Mouse (Mus musculus) gastrocnemius, postnatal 14 days (tissue): Measurements from ENCODE around the gene Gpr25. TPM values are rescaled to one million over a fixed set of nuclear protein-coding genes. Genes with fewer than 3 reads are reported as not detected.

ENCODE experiments used
- DNase-seq: peaks from one replicate; pipeline ENCODE4 v3.0.0; 2021; ENCODE audit warnings: mixed read lengths
- intact Hi-C: fragments of 180-260 bp; cut with DNase I; formaldehyde crosslinking; loops from one replicate; pipeline ENCODE4 v1.15.1; 2025; ENCODE audit warnings: low total_unique reads
- total RNA-seq, 2 experiments: library from RNA; stranded (reverse); gene quantifications; 2 replicates each; pipeline ENCODE4 v1.2.3; 2021

The Gpr25 gene
- total RNA-seq, 2 experiments from 2014 or later, result not detected

- no peak for DNase-seq
- intact Hi-C loops, result no loop called here
Observed at GRCm38 (mm10) chr1:136238495-136238894, 22.2 kb downstream of the Gpr25 start.

DNA sequence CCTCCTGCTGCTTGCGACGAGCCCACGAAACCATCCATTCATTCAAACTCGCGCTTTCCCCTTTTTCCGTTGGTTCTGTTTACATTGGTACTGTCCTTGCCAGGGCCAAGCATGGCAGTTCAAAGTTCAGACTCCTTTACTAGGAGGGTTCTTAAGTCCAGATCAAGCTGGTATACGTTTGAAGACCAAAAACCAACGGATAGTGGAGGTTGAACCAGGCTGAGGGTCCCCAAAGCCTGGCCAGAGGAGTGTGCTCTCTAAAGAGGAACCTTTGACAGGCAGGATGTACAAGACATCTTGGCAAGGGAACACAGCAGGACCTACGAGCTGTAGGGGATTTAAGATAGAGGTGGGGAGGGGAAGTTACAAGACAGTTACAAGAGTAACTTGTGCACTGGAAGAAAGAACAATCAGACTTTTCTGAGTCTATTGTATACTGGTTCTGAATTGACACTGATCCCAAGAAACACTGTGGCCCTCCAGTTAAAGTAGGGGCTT is 26.0 kb downstream of the Gpr25 start:
- intact Hi-C loops, result no loop called here
- DNase-seq, result no peak

DNA sequence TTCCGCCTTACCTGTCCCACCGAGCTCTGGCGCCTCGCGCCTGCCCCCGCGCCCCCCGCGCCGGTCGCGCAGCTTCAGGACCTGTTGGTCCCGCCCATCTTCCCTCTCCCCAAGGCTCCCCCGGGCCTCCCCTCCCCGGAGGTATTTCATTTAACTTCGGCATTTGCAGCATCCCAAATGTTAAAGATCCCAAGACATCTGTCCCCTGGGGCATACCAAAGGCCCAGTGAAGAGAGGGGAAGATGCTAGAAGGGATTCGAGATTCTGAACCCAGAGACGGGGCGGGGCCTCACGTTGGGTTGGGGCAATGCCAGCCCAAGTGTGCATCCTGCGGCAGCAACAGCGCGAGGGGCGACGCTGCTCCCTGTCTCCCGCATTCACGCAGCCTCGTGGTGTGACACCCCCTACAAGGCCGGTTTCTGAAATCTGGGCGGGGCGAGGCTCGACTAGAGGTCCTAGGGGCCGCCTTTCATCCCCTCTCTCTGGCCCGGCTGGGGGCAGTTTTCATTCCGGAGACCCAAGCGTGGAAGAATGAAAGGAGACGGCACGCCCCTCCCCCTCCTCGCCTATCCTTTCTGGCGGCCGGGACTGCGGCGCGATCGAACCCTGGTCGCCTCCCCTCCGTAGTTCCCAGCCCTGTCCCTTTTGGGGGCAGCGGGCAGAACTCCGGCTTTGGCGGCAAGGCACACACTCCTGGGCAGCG is 26.6 kb downstream of the Gpr25 start, which contains the start of gene Inava:
Inava (minus strand) TSS at position 373 of the 703 bp plus-strand sequence.
- peak; percentile 22 for DNase-seq
- intact Hi-C loops, result no loop called here

- DNase-seq, result no peak
- intact Hi-C loops, result no loop called here
Observed at GRCm38 (mm10) chr1:136232986-136233790, 27.5 kb downstream of the Gpr25 start.

DNA sequence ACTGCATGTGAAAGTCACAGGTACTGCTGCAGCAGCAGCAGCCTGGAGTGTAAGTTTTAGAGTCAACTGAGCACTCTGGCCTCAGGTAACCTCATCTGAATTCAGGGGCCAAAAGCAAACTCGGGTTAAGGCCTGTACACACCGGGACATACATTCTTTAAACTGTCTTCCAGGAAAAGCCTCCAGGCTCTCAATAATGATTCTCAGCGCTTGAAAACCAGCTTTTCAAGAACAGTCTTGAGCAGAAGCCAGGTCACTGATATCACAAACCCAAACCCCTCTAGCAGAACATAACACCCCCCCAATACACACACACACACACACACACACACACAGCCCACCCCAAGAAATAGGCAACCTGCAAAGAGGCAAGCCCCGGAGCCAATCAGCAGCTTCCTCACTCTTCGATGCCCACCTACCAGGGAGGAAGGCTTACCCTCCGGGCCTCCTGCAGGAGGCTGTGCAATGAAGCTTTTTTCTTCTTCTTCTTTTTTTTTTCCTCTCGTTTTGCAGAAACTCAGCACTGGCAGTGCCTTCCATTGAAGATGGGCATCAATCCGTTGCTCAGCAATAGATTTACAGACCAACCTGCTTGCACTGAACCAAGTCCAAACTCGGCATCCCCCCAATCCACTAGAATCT is 28.3 kb downstream of the Gpr25 start:
- intact Hi-C loops, result no loop called here
- DNase-seq, result no peak

GRCm38 (mm10) chr1:136231596-136231995 is 29.1 kb downstream of the Gpr25 start:
- no peak for DNase-seq
- intact Hi-C loops, result no loop called here

DNA sequence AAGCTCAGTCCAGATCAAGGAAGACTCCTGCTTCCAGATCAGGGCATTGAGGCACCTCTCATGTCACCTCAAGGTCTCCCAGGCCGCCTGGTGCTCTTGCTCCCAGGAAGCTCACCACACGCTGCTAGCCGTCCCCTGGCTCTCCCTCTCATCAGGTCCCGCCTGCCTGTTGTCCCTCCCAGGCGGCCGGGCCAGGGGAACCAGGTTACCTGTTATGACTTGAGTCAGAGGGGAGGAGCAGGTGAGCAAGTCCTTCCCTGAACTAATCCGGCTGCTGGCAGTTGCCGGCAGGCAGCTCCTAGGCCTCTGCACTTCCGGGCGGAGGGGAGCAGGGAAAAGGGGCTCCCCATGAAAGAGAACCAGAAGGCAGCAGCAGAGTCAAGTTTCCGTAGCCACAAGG is 30.5 kb downstream of the Gpr25 start:
- intact Hi-C loops, result no loop called here
- DNase-seq, result no peak

- no peak for DNase-seq
- intact Hi-C loops, result no loop called here
Observed at GRCm38 (mm10) chr1:136229040-136229373, 31.7 kb downstream of the Gpr25 start.

DNA sequence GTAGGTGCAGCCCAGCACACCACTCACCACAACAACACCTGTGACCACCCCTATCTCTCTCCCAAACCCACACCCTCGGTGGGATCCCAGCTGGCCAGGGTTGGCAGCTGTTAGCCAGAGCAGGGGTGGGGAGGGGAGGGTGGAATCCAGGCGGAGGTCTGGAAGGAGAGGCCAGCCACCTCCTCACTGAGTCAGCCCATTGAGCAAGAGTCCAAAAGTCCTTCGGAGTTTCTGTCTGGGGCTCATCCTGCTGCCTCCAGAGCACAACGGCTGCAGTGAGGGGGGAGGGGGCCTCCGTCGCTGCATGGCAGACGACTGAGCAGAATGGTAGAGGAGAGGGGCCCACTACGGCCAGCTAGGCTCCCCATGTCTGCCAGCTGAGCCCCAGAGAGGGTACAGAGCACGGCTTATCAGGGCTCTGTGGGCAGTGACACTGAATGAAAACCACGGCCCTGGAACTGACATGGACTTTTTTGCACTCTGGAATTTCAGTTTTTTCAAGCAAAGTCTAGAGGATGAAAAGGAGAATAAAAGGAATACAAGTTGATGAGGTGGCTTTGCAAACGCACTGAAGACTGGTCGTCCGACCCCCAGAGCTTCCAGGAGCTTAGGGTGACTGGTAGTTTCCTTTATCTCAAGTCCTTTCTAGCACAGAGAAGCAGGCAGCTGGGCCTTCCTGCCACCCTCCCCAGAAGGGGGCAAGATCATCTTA is 32.2 kb downstream of the Gpr25 start:
- peak; percentile 19 for DNase-seq
- intact Hi-C loops, result no loop called here

DNA sequence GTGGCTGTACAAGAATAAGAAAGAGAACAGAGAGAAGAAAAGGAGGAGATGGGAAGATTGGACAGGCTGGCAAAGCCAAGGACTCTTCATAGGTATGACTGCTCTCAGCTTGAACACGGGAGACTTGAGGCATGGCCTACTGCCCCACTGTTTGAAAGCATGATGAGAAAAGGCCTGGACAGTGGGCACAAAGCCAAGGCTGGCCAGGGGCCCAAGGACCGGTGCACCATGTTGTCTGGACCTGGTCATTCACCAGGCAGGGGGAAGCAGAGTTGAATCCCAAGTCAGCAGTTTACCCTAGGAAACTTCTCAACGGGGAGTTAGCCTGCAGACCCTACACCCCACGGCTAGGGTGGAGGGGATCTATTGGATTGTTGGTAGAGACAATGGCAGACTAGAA is 32.8 kb downstream of the Gpr25 start:
- intact Hi-C loops, result no loop called here
- DNase-seq, result no peak

- intact Hi-C loops, result no loop called here
- DNase-seq, result no peak
Observed at GRCm38 (mm10) chr1:136226626-136227025, 34.0 kb downstream of the Gpr25 start.

DNA sequence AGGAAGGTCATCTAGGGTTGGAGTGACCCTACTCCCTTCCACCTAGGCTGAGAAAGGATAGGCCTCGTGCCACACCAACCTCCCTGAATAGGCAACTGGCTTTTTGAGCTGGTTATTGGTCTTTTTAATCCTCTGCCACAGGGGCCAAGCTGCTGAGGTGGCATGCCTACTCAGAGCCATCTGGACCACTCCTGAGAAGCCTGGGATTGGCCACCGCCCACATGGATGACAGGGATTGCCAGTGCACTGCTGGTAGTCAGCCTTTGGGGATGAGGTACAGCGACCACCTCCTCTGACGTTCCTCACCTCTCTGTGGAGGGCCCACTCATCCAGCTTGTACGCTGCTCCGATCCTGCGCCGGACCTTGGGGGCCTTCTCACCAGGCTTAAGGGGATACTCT is 34.8 kb downstream of the Gpr25 start:
- intact Hi-C loops, result no loop called here
- DNase-seq, result no peak

DNA sequence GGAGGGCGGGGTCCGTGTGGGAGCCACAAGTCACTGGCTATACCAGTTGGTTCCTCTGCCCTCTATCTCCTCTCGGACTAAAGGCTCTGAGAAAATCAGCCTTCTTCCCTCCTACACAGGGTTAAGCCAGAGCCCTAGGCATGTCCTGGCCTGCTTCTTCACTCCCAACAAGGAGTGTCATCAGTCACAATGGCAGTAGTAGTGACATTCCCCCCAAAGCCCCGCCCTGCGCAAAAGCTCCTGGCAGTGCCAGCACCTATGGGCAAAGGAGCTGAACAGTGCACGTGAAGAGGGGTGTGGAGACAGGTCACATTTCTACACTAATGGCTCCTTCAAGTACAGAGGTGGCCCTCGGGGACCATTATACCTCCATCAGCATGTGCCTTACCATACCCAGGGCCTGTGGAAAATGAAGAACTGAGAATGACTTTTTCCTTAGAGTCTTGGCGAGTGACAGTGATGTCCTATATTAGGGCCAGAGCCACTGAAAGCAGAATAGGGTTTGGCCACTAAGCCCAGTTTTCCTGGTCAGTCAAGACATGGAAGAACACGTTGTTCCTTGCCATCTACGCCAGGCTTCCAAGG is 36.8 kb downstream of the Gpr25 start:
- intact Hi-C loops, result no loop called here
- DNase-seq, result no peak

DNA sequence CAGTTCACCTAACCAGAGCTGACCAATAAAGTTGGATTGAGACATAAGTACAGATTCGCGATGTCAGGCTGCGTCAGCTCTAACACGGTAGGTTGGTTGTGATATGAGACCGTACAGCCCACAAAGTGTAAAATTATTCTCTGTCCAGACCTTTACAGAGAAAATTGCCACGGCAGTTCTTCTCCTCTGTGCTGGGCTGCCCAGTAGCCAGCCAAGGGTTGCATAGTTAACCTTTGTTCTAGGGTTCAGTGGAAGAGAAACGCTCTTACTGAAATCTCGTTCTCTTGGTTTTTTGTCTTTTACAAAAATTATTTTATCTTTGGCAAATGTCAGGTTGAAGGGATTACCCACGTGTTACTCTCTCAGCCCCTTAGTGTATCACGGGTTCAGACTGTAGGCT is 38.3 kb downstream of the Gpr25 start:
- intact Hi-C loops, result no loop called here
- DNase-seq, result no peak

DNA sequence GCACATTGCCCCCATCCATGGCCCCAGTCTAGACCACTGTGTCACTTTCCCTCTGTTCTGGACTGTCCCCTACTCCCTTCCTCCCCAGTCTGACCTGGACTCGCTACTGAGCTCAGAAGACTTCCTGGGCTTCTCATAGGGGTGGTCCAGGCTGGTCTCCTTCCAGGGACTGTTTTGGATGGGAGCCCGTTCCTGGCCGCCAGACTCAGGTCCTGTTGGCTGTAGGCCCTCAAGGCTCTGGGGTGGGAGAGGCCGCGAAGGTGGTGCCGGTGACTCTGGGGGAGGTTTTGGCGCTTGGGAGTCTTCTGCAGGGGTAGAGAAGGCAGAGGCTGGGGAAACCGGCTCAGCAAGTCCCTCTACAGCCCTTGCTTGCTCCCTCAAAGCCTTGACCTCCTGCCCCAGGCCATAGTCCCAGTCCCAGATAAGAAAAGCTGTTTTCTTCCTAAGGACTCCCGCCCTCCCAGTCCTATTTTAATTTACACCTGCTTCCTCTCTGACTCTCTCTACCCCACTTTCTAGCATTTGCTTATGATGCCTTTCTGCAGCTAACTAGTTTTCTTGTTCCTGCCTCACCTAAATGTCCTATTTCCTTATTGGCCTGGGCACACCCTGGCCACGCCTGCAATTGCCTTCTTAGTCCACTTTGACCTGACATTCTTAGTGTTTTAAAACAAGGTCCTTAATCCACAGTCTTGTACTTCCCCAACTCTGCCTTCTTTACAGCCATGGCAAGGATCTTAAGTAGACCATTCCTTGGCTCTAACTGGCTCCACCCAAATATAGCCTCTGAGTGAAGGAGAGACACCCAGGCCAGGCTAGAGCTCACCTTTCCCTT is 40.4 kb downstream of the Gpr25 start:
- intact Hi-C loops, result no loop called here
- no peak for DNase-seq

- DNase-seq, result no peak
Observed at GRCm38 (mm10) chr1:136214304-136214703, 46.4 kb downstream of the Gpr25 start.

DNA sequence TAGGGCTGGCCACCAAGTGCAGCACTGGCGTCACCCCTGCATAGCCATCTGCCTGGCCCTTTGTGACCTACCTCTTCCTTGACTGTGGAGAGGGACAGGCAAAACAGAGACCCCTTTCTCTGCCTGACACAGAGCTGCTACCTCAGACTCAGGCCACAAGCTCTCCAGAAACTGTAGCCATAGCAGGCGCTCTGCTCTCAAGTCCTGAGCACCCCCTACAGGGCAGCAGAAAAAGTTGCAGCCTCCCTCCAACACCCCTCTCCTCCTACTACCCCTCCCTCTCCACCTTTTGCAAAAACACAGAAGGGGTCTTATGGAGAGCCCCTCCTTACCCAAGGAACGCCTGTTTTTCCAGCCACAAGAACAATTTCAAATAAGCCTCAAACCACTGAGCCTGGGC is 47.9 kb downstream of the Gpr25 start, which contains the start of gene Mroh3:
Mroh3 (minus strand) TSS at position 26 of the 400 bp plus-strand sequence.
- intact Hi-C loops, result no loop called here
- DNase-seq, result peak; percentile 26

More at GRCm38 (mm10) chr1:136214304-136214703, 46.4 kb downstream of the Gpr25 start:
- intact Hi-C loops, result no loop called here
